Mouse (Mus musculus) bone marrow macrophage, adult 2 months (primary cell): Measurements from ENCODE around the gene Inka2.

Experiments
- CTCF ChIP-seq: IDR thresholded peaks from 2 replicates; pipeline ENCODE4 v1.5.1; 2012; ENCODE audit warnings: low read depth, mild to moderate bottlenecking, low read length, moderate library complexity
- POLR2A ChIP-seq: IDR thresholded peaks from 2 replicates; pipeline ENCODE4 v1.6.1; 2012; ENCODE audit warnings: mild to moderate bottlenecking, low read depth, low read length, borderline replicate concordance

DNA sequence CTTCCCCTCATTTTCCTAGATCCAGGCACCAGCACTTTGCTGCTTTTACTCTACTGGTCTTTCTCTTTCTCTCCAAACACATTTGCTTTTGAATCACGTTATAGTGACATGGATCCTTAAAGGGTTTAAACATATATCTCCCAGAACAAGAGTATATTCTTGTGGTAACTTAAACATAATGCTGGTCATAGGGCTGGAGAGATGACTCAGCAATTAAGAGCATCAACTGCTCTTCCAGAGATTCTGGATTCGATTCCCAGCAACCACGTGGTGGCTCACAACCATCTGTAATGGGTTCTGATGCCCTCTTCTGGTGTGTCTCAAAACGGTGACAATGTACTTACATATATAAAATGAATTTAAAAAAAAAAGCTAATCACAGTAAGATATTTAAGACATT is 28.0 kb downstream of the Inka2 start:
- TF ChIP-seq CTCF: no peak
- no peak for TF ChIP-seq POLR2A
